Mouse (Mus musculus) spleen, adult 2 months (tissue): ENCODE data around the gene Arpp21. TPM values are rescaled to one million over a fixed set of nuclear protein-coding genes. Genes with fewer than 3 reads are reported as not detected.
"Not testable (repeated sequence)": the region's sequence is repeated elsewhere in the genome, so short reads cannot be mapped to it uniquely, and the experiment has no call there.

Experiments
- DNase-seq, 2 experiments: peaks; one replicate each; pipeline versions ENCODE4 v3.0.0 to v3.0.0-alpha.2; 2012 to 2021; ENCODE audit warnings: low spot score in 2 of 2, low read depth in 1 of 2
- H3K27ac ChIP-seq: fragments of 200-500 bp; 2 replicates; pipeline ENCODE4 v1.5.1; 2012; ENCODE audit warnings: low read length, inconsistent platforms; ENCODE audit not compliant: insufficient read depth
- H3K27me3 ChIP-seq: fragments of 200-500 bp; 2 replicates; pipeline ENCODE4 v1.6.1; 2012; ENCODE audit warnings: mild to moderate bottlenecking, moderate library complexity, low read length, inconsistent platforms; ENCODE audit not compliant: control insufficient read depth, insufficient read depth
- H3K36me3 ChIP-seq: fragments of 200-500 bp; 2 replicates; pipeline ENCODE4 v1.6.1; 2012; ENCODE audit warnings: mild to moderate bottlenecking, low read length, inconsistent platforms; ENCODE audit not compliant: control insufficient read depth, insufficient read depth
- H3K4me1 ChIP-seq: fragments of 200-500 bp; 2 replicates; pipeline ENCODE4 v1.6.1; 2011; ENCODE audit warnings: inconsistent platforms; ENCODE audit not compliant: control insufficient read depth, insufficient read depth, insufficient read length
- H3K4me3 ChIP-seq: fragments of 200-500 bp; 2 replicates; pipeline ENCODE4 v1.5.1; 2011; ENCODE audit warnings: mild to moderate bottlenecking, inconsistent platforms; ENCODE audit not compliant: insufficient read depth, insufficient read length; ENCODE audit errors: extremely low read depth
- CTCF ChIP-seq: fragments of 200-500 bp; IDR thresholded peaks from 2 replicates; pipeline ENCODE4 v1.5.1; 2011; ENCODE audit warnings: mild to moderate bottlenecking, inconsistent platforms; ENCODE audit not compliant: insufficient read depth, insufficient read length, insufficient replicate concordance; ENCODE audit errors: extremely low read depth
- POLR2A ChIP-seq: fragments of 200-500 bp; IDR thresholded peaks from 2 replicates; pipeline ENCODE4 v1.6.1; 2011; ENCODE audit warnings: low read depth, low read length, inconsistent platforms
- WGBS: fragments of 180-500 bp; shearing (Covaris S2); methylation state at CpG from one replicate; pipeline ENCODE4 v1.1.7; 2018; 5-methylcytosine and 5-hydroxymethylcytosine counted together
- polyA plus RNA-seq: library from polyadenylated mRNA; depleted of rRNA; stranded (reverse); fragments of >200 nt; gene quantifications from 2 replicates; pipeline ENCODE4 v1.2.3, GENCODE M21; 2012

The Arpp21 gene
- polyA plus RNA-seq, 1 experiment = 0.42 TPM

- no peak overlapping the region for H3K27ac ChIP-seq
- no peak for TF ChIP-seq POLR2A
- TF ChIP-seq CTCF = no peak
- DNase-seq = no peak
- no peaks in the 10 kb centered on the region for H3K4me1 ChIP-seq
- no peak overlapping the region for H3K4me3 ChIP-seq
- no peaks in the 10 kb centered on the region for H3K27me3 ChIP-seq
- H3K36me3 ChIP-seq = no peaks in the 10 kb centered on the region
- WGBS = 79% methylated on average over 6 of the region's 6 CpGs
Observed at GRCm38 (mm10) chr9:112060696-112061425, 174.9 kb downstream of the Arpp21 start.

DNA sequence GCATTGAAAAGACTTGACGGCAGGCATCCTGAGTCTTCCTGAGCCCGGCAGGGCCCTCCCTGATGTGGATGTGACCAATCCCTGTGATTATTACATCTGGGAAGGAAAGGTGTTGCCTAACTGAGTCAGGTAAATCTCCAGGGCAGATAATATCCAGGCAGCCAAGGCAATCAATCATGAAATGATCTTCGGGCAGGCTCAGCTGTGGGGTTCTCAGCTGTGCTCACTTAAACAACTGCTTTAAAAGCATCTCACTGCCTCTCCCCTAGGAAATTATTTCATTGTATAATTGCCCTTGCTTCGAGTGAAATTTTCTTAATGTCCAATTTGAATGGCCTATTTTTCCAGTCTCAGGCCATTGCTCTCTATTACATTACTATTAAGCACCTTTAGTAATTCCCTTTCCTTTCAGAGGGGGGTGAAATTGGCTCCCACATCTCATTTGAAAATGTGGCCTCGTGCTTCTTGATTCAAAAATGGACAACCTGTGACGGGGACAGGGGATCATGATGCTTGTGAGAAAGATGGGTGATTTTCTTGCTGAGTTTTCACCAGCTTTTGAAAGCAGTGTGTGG, 180.8 kb downstream of the Arpp21 start:
- no peaks in the 10 kb centered on the region for H3K27me3 ChIP-seq
- WGBS = 90% methylated on average over 6 of the region's 6 CpGs
- TF ChIP-seq POLR2A (no peak), CTCF (no peak)
- no peak overlapping the region for H3K27ac ChIP-seq
- H3K36me3 ChIP-seq = no peaks in the 10 kb centered on the region
- H3K4me3 ChIP-seq = no peak overlapping the region
- H3K4me1 ChIP-seq = no peaks in the 10 kb centered on the region
- no peak for DNase-seq

- WGBS = 87% methylated on average over 9 of the region's 9 CpGs
- Histone ChIP-seq H3K4me1 (no peaks in the 10 kb centered on the region), H3K4me3 (no peak overlapping the region), H3K36me3 (no peaks in the 10 kb centered on the region), H3K27me3 (no peaks in the 10 kb centered on the region), H3K27ac (no peak overlapping the region)
- TF ChIP-seq POLR2A = no peak
- no peak for TF ChIP-seq CTCF
- DNase-seq = no peak
Observed at GRCm38 (mm10) chr9:112047903-112048467, 187.8 kb downstream of the Arpp21 start.

DNA sequence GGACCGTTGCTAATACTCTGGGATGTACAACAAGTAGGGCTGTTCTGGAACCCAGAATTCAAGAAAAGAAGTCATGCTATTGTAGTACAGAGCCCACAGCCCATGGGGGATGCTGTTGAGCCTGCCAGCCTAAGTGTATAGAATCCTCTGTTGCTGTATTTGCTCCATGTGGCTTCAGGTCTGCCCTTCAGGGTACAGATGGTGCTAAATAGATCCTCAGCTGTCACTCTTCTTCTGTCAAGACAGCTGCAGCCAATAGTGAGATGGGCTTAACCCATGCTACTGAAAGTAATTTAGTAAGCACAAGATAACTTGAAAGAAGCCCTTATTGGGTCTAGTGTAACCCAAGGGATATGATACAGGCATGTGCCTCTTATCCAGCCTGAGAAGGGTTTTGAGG, 195.2 kb downstream of the Arpp21 start:
- no peaks in the 10 kb centered on the region for H3K27me3 ChIP-seq
- no peaks in the 10 kb centered on the region for H3K4me1 ChIP-seq
- no peak for TF ChIP-seq POLR2A
- no peak for TF ChIP-seq CTCF
- no peak for DNase-seq
- 71% methylated on average over 1 of the region's 1 CpGs for WGBS
- H3K27ac ChIP-seq = no peak overlapping the region
- no peak overlapping the region for H3K4me3 ChIP-seq
- H3K36me3 ChIP-seq = no peaks in the 10 kb centered on the region

GRCm38 (mm10) chr9:112037732-112038131, 198.0 kb downstream of the Arpp21 start:
- Histone ChIP-seq H3K4me1 (no peaks in the 10 kb centered on the region), H3K27me3 (no peaks in the 10 kb centered on the region), H3K27ac (no peak overlapping the region), H3K4me3 (no peak overlapping the region), H3K36me3 (no peaks in the 10 kb centered on the region)
- no peak for DNase-seq
- WGBS = 79% methylated on average over 9 of the region's 9 CpGs
- TF ChIP-seq POLR2A = no peak
- no peak for TF ChIP-seq CTCF

- H3K27me3 ChIP-seq, H3K4me3 ChIP-seq, H3K36me3 ChIP-seq, H3K4me1 ChIP-seq, H3K27ac ChIP-seq, DNase-seq: not testable (repeated sequence)
- 56% methylated on average over 6 of the region's 10 CpGs for WGBS
Observed at GRCm38 (mm10) chr9:112033840-112034239, 201.9 kb downstream of the Arpp21 start.

- DNase-seq = no peak
- Histone ChIP-seq H3K36me3 (no peaks in the 10 kb centered on the region), H3K4me3 (no peak overlapping the region), H3K4me1 (no peaks in the 10 kb centered on the region), H3K27me3 (no peaks in the 10 kb centered on the region), H3K27ac (no peak overlapping the region)
- WGBS = 85% methylated on average over 7 of the region's 7 CpGs
- no peak for TF ChIP-seq POLR2A
- TF ChIP-seq CTCF = no peak
Observed at GRCm38 (mm10) chr9:112032169-112032568, 203.6 kb downstream of the Arpp21 start.
